Mouse (Mus musculus): ENCODE measurements around the gene Zbtb44.

DNA sequence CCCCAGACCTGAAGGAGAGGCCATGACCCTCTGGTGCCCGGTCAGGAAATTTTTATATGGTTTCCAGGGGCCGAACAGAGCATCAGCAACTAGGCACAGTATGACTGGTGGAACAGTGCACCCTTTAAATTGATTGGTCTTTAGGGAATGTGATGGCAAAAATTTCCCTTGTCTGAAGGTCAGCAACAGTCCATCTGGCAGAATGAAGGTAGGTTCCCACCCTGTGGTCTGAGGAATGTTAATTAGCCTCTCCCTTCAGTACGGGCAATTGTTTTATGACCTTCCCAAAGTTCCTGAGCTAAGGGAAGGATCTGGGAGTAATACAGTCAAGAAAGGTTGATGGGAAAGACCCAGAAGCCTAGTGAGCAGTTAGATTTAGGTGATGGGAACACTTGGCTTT is 20.4 kb upstream of the Zbtb44 start:
- TF ChIP-seq CTCF (IDR thresholded peaks at IDR 0.05; ENCODE audit: low read depth), result no peak
- TF ChIP-seq EP300 (IDR thresholded peaks at IDR 0.05; ENCODE audit: low read depth), result no peak

Data from liver, postnatal 0 days (tissue).